Mouse (Mus musculus): Measurements from ENCODE around the gene Rnf215. TPM values are rescaled to one million over a fixed set of nuclear protein-coding genes. Genes with fewer than 3 reads are reported as not detected.

The Rnf215 gene
- polyA plus RNA-seq (2012; rRNA removed) = 20.6 and 26.2 TPM in 2 replicates

GRCm38 (mm10) chr11:4134986-4135935 lies at the start of gene Rnf215:
Gene Rnf215, plus strand, starts transcription at chr11:4135202.
- peak; percentile 79 to 85 for DNase-seq (ENCODE audit: low read depth in 1 of 2, low spot score in 2 of 2)
- peaks cover 1% of the 10 kb centered on the region for H3K36me3 ChIP-seq (ENCODE audit: control insufficient read depth, insufficient read depth, low read length)
- peaks cover 8% of the 10 kb centered on the region for H3K4me1 ChIP-seq (ENCODE audit: control insufficient read depth, insufficient read depth, insufficient read length)
- 2% methylated on average over 62 of the region's 66 CpGs for WGBS
- peak within 1 kb of the TSS; percentile 97 for H3K4me3 ChIP-seq (ENCODE audit: extremely low read depth, insufficient read depth, insufficient read length)
- no peaks in the 10 kb centered on the region for H3K27me3 ChIP-seq (ENCODE audit: control insufficient read depth, insufficient read depth, low read length)
- TF ChIP-seq POLR2A (IDR thresholded peaks at IDR 0.05; ENCODE audit: low read depth, low read length) (peak; percentile 18; the same call in 1 of the 2 replicates), CTCF (IDR thresholded peaks at IDR 0.05; ENCODE audit: extremely low read depth, insufficient read depth, insufficient read length, insufficient replicate concordance) (peak; percentile 75)
- peak within 1 kb of the TSS; percentile 92 for H3K27ac ChIP-seq (ENCODE audit: insufficient read depth, low read length)

- Histone ChIP-seq H3K36me3 (ENCODE audit: control insufficient read depth, insufficient read depth, low read length) (no peaks in the 10 kb centered on the region), H3K27ac (ENCODE audit: insufficient read depth, low read length) (no peak overlapping the region), H3K27me3 (ENCODE audit: control insufficient read depth, insufficient read depth, low read length) (no peaks in the 10 kb centered on the region), H3K4me1 (ENCODE audit: control insufficient read depth, insufficient read depth, insufficient read length) (no peaks in the 10 kb centered on the region), H3K4me3 (ENCODE audit: extremely low read depth, insufficient read depth, insufficient read length) (no peak overlapping the region)
- TF ChIP-seq CTCF (IDR thresholded peaks at IDR 0.05; ENCODE audit: extremely low read depth, insufficient read depth, insufficient read length, insufficient replicate concordance) = no peak
- no peak for TF ChIP-seq POLR2A (IDR thresholded peaks at IDR 0.05; ENCODE audit: low read depth, low read length)
- 75% methylated on average over 1 of the region's 1 CpGs for WGBS
- DNase-seq (ENCODE audit: low read depth in 1 of 2, low spot score in 2 of 2) = no peak
These were observed 48.8 kb upstream of the Rnf215 start for GRCm38 (mm10) chr11:4086246-4086645.

GRCm38 (mm10) chr11:4087267-4087666 lies 47.7 kb upstream of the Rnf215 start:
- no peak for TF ChIP-seq CTCF (IDR thresholded peaks at IDR 0.05; ENCODE audit: extremely low read depth, insufficient read depth, insufficient read length, insufficient replicate concordance)
- TF ChIP-seq POLR2A (IDR thresholded peaks at IDR 0.05; ENCODE audit: low read depth, low read length) = no peak
- no peak overlapping the region for H3K4me3 ChIP-seq (ENCODE audit: extremely low read depth, insufficient read depth, insufficient read length)
- 59% methylated on average over 2 of the region's 2 CpGs for WGBS

GRCm38 (mm10) chr11:4093459-4094377 lies 41.3 kb upstream of the Rnf215 start:
- no peak overlapping the region for H3K4me3 ChIP-seq (ENCODE audit: extremely low read depth, insufficient read depth, insufficient read length)

More at GRCm38 (mm10) chr11:4087267-4087666, 47.7 kb upstream of the Rnf215 start:
- Histone ChIP-seq H3K27me3 (ENCODE audit: control insufficient read depth, insufficient read depth, low read length) (no peaks in the 10 kb centered on the region), H3K36me3 (ENCODE audit: control insufficient read depth, insufficient read depth, low read length) (no peaks in the 10 kb centered on the region), H3K4me1 (ENCODE audit: control insufficient read depth, insufficient read depth, insufficient read length) (no peaks in the 10 kb centered on the region), H3K27ac (ENCODE audit: insufficient read depth, low read length) (no peak overlapping the region)
- no peak for DNase-seq (ENCODE audit: low read depth in 1 of 2, low spot score in 2 of 2)

GRCm38 (mm10) chr11:4094378-4095170 lies 40.4 kb upstream of the Rnf215 start:
- peak; percentile 64; the same call in 1 of the 2 replicates for TF ChIP-seq CTCF (IDR thresholded peaks at IDR 0.05; ENCODE audit: extremely low read depth, insufficient read depth, insufficient read length, insufficient replicate concordance)
- no peak for TF ChIP-seq POLR2A (IDR thresholded peaks at IDR 0.05; ENCODE audit: low read depth, low read length)
- 7% methylated on average over 23 of the region's 24 CpGs for WGBS
- no peak overlapping the region for H3K27ac ChIP-seq (ENCODE audit: insufficient read depth, low read length)
- peak overlapping the region; percentile 75 for H3K4me3 ChIP-seq (ENCODE audit: extremely low read depth, insufficient read depth, insufficient read length)
- no peaks in the 10 kb centered on the region for H3K27me3 ChIP-seq (ENCODE audit: control insufficient read depth, insufficient read depth, low read length)
- no peaks in the 10 kb centered on the region for H3K36me3 ChIP-seq (ENCODE audit: control insufficient read depth, insufficient read depth, low read length)
- DNase-seq (ENCODE audit: low read depth in 1 of 2, low spot score in 2 of 2) = peak; percentile 66 to 67
- peaks cover 10% of the 10 kb centered on the region; the same call in 1 of the 2 replicates for H3K4me1 ChIP-seq (ENCODE audit: control insufficient read depth, insufficient read depth, insufficient read length)

More at GRCm38 (mm10) chr11:4093459-4094377, 41.3 kb upstream of the Rnf215 start:
- H3K36me3 ChIP-seq (ENCODE audit: control insufficient read depth, insufficient read depth, low read length) = no peaks in the 10 kb centered on the region
- peaks cover 10% of the 10 kb centered on the region; the same call in 1 of the 2 replicates for H3K4me1 ChIP-seq (ENCODE audit: control insufficient read depth, insufficient read depth, insufficient read length)
- TF ChIP-seq POLR2A (IDR thresholded peaks at IDR 0.05; ENCODE audit: low read depth, low read length) (no peak), CTCF (IDR thresholded peaks at IDR 0.05; ENCODE audit: extremely low read depth, insufficient read depth, insufficient read length, insufficient replicate concordance) (no peak)
- no peak for DNase-seq (ENCODE audit: low read depth in 1 of 2, low spot score in 2 of 2)
- H3K27ac ChIP-seq (ENCODE audit: insufficient read depth, low read length) = no peak overlapping the region
- H3K27me3 ChIP-seq (ENCODE audit: control insufficient read depth, insufficient read depth, low read length) = no peaks in the 10 kb centered on the region
- WGBS = 83% methylated on average over 18 of the region's 18 CpGs
